Mouse (Mus musculus): ENCODE data around the gene Coq10a. TPM values are rescaled to one million over a fixed set of nuclear protein-coding genes. Genes with fewer than 3 reads are reported as not detected.

The Coq10a gene
- polyA plus RNA-seq, 1 experiment from 2014 or later: 23.8 TPM

GRCm38 (mm10) chr10:128344568-128345275, 24.1 kb downstream of the Coq10a start:
- 77% methylated on average over 7 of the region's 7 CpGs for WGBS
- Histone ChIP-seq H3K36me3 (ENCODE audit: control insufficient read depth, insufficient read depth, low read length) (no peaks in the 10 kb centered on the region), H3K9ac (ENCODE audit: low read depth, low read length) (no peak overlapping the region), H3K27me3 (ENCODE audit: control insufficient read depth, insufficient read depth, low read length) (no peaks in the 10 kb centered on the region), H3K27ac (ENCODE audit: low read depth, low read length) (no peak overlapping the region), H3K4me1 (replicated peaks; ENCODE audit: control insufficient read depth, insufficient read depth, low read length) (no peaks in the 10 kb centered on the region), H3K4me3 (ENCODE audit: low read depth, low read length) (no peak overlapping the region), H3K9me3 (ENCODE audit: control insufficient read depth, low read length) (no peaks in the 10 kb centered on the region), H3K4me2 (replicated peaks; ENCODE audit: low read depth, low read length) (no peak overlapping the region)
- ATAC-seq (ENCODE audit: low FRiP score) (no peak), DNase-seq (ENCODE audit: low spot score) (no peak)

GRCm38 (mm10) chr10:128343436-128343835, 25.4 kb downstream of the Coq10a start:
- no peak for DNase-seq (ENCODE audit: low spot score)
- WGBS: 86% methylated on average over 1 of the region's 1 CpGs
- Histone ChIP-seq H3K9ac (ENCODE audit: low read depth, low read length) (no peak overlapping the region), H3K36me3 (ENCODE audit: control insufficient read depth, insufficient read depth, low read length) (no peaks in the 10 kb centered on the region), H3K4me2 (replicated peaks; ENCODE audit: low read depth, low read length) (no peak overlapping the region), H3K4me1 (replicated peaks; ENCODE audit: control insufficient read depth, insufficient read depth, low read length) (0 out of 2 replicates have a peak, but pooled peaks cover 2% of the 10 kb centered on the region), H3K27me3 (ENCODE audit: control insufficient read depth, insufficient read depth, low read length) (no peaks in the 10 kb centered on the region), H3K27ac (ENCODE audit: low read depth, low read length) (no peak overlapping the region), H3K4me3 (ENCODE audit: low read depth, low read length) (no peak overlapping the region), H3K9me3 (ENCODE audit: control insufficient read depth, low read length) (no peaks in the 10 kb centered on the region)
- ATAC-seq (ENCODE audit: low FRiP score): no peak

GRCm38 (mm10) chr10:128340257-128340656, 28.5 kb downstream of the Coq10a start:
- 82% methylated on average over 2 of the region's 2 CpGs for WGBS
- ATAC-seq (ENCODE audit: low FRiP score): no peak
- DNase-seq (ENCODE audit: low spot score): no peak
- H3K36me3 ChIP-seq (ENCODE audit: control insufficient read depth, insufficient read depth, low read length): no peaks in the 10 kb centered on the region
- H3K9ac ChIP-seq (ENCODE audit: low read depth, low read length): no peak overlapping the region
- H3K9me3 ChIP-seq (ENCODE audit: control insufficient read depth, low read length): no peaks in the 10 kb centered on the region
- H3K27ac ChIP-seq (ENCODE audit: low read depth, low read length): no peak overlapping the region
- no peak overlapping the region for H3K4me2 ChIP-seq (replicated peaks; ENCODE audit: low read depth, low read length)
- H3K27me3 ChIP-seq (ENCODE audit: control insufficient read depth, insufficient read depth, low read length): no peaks in the 10 kb centered on the region
- H3K4me1 ChIP-seq (replicated peaks; ENCODE audit: control insufficient read depth, insufficient read depth, low read length): 0 out of 2 replicates have a peak, but pooled peaks cover 2% of the 10 kb centered on the region
- no peak overlapping the region for H3K4me3 ChIP-seq (ENCODE audit: low read depth, low read length)

GRCm38 (mm10) chr10:128338948-128339347, 29.8 kb downstream of the Coq10a start:
- 0 out of 2 replicates have a peak, but pooled peaks cover 2% of the 10 kb centered on the region for H3K4me1 ChIP-seq (replicated peaks; ENCODE audit: control insufficient read depth, insufficient read depth, low read length)
- no peaks in the 10 kb centered on the region for H3K36me3 ChIP-seq (ENCODE audit: control insufficient read depth, insufficient read depth, low read length)
- DNase-seq (ENCODE audit: low spot score) (no peak), ATAC-seq (ENCODE audit: low FRiP score) (no peak)
- H3K4me3 ChIP-seq (ENCODE audit: low read depth, low read length): peak overlapping the region; percentile 98
- 82% methylated on average over 2 of the region's 2 CpGs for WGBS
- no peak overlapping the region; the same call in 1 of the 2 replicates for H3K9ac ChIP-seq (ENCODE audit: low read depth, low read length)
- no peaks in the 10 kb centered on the region for H3K27me3 ChIP-seq (ENCODE audit: control insufficient read depth, insufficient read depth, low read length)
- H3K27ac ChIP-seq (ENCODE audit: low read depth, low read length): no peak overlapping the region
- no peaks in the 10 kb centered on the region for H3K9me3 ChIP-seq (ENCODE audit: control insufficient read depth, low read length)
- H3K4me2 ChIP-seq (replicated peaks; ENCODE audit: low read depth, low read length): peak overlapping the region; percentile 83; the same call in 1 of the 2 replicates

GRCm38 (mm10) chr10:128338415-128338814, 30.4 kb downstream of the Coq10a start:
- H3K27ac ChIP-seq (ENCODE audit: low read depth, low read length): peak overlapping the region; percentile 86; the same call in 1 of the 2 replicates
- H3K9me3 ChIP-seq (ENCODE audit: control insufficient read depth, low read length): no peaks in the 10 kb centered on the region
- H3K36me3 ChIP-seq (ENCODE audit: control insufficient read depth, insufficient read depth, low read length): no peaks in the 10 kb centered on the region
- peak overlapping the region; percentile 83 for H3K4me2 ChIP-seq (replicated peaks; ENCODE audit: low read depth, low read length)
- H3K9ac ChIP-seq (ENCODE audit: low read depth, low read length): peak overlapping the region; percentile 92
- DNase-seq (ENCODE audit: low spot score) (no peak), ATAC-seq (ENCODE audit: low FRiP score) (no peak)
- no peaks in the 10 kb centered on the region for H3K27me3 ChIP-seq (ENCODE audit: control insufficient read depth, insufficient read depth, low read length)
- 24% methylated on average over 5 of the region's 5 CpGs for WGBS
- peak overlapping the region; percentile 98 for H3K4me3 ChIP-seq (ENCODE audit: low read depth, low read length)
- 0 out of 2 replicates have a peak, but pooled peaks cover 2% of the 10 kb centered on the region for H3K4me1 ChIP-seq (replicated peaks; ENCODE audit: control insufficient read depth, insufficient read depth, low read length)

GRCm38 (mm10) chr10:128337306-128338181, 31.3 kb downstream of the Coq10a start, which contains the start of gene Cs:
Gene Cs (plus strand): TSS chr10:128337734.
- DNase-seq (ENCODE audit: low spot score) (peak; percentile 96), ATAC-seq (ENCODE audit: low FRiP score) (peak; percentile 99)
- H3K27ac ChIP-seq (ENCODE audit: low read depth, low read length): peak within 1 kb of the TSS; percentile 86
- no peaks in the 10 kb centered on the region for H3K36me3 ChIP-seq (ENCODE audit: control insufficient read depth, insufficient read depth, low read length)
- no peaks in the 10 kb centered on the region for H3K27me3 ChIP-seq (ENCODE audit: control insufficient read depth, insufficient read depth, low read length)
- H3K4me2 ChIP-seq (replicated peaks; ENCODE audit: low read depth, low read length): peak within 1 kb of the TSS; percentile 83
- peak within 1 kb of the TSS; percentile 98 for H3K4me3 ChIP-seq (ENCODE audit: low read depth, low read length)
- H3K9me3 ChIP-seq (ENCODE audit: control insufficient read depth, low read length): no peaks in the 10 kb centered on the region
- 0 out of 2 replicates have a peak, but pooled peaks cover 2% of the 10 kb centered on the region for H3K4me1 ChIP-seq (replicated peaks; ENCODE audit: control insufficient read depth, insufficient read depth, low read length)
- H3K9ac ChIP-seq (ENCODE audit: low read depth, low read length): peak within 1 kb of the TSS; percentile 92
- 2% methylated on average over 61 of the region's 61 CpGs for WGBS

GRCm38 (mm10) chr10:128336597-128336996, 32.2 kb downstream of the Coq10a start:
- H3K4me1 ChIP-seq (replicated peaks; ENCODE audit: control insufficient read depth, insufficient read depth, low read length): 0 out of 2 replicates have a peak, but pooled peaks cover 2% of the 10 kb centered on the region
- no peak for ATAC-seq (ENCODE audit: low FRiP score)
- no peaks in the 10 kb centered on the region for H3K36me3 ChIP-seq (ENCODE audit: control insufficient read depth, insufficient read depth, low read length)
- DNase-seq (ENCODE audit: low spot score): no peak
- H3K27me3 ChIP-seq (ENCODE audit: control insufficient read depth, insufficient read depth, low read length): no peaks in the 10 kb centered on the region
- no peak overlapping the region for H3K27ac ChIP-seq (ENCODE audit: low read depth, low read length)
- no peak overlapping the region for H3K9ac ChIP-seq (ENCODE audit: low read depth, low read length)
- no peaks in the 10 kb centered on the region for H3K9me3 ChIP-seq (ENCODE audit: control insufficient read depth, low read length)
- no peak overlapping the region for H3K4me2 ChIP-seq (replicated peaks; ENCODE audit: low read depth, low read length)
- WGBS: 89% methylated on average over 3 of the region's 3 CpGs
- H3K4me3 ChIP-seq (ENCODE audit: low read depth, low read length): no peak overlapping the region

GRCm38 (mm10) chr10:128336195-128336594, 32.6 kb downstream of the Coq10a start:
- 92% methylated on average over 3 of the region's 3 CpGs for WGBS
- Histone ChIP-seq H3K9ac (ENCODE audit: low read depth, low read length) (no peak overlapping the region), H3K27me3 (ENCODE audit: control insufficient read depth, insufficient read depth, low read length) (no peaks in the 10 kb centered on the region), H3K4me2 (replicated peaks; ENCODE audit: low read depth, low read length) (no peak overlapping the region), H3K27ac (ENCODE audit: low read depth, low read length) (no peak overlapping the region), H3K4me3 (ENCODE audit: low read depth, low read length) (no peak overlapping the region), H3K36me3 (ENCODE audit: control insufficient read depth, insufficient read depth, low read length) (no peaks in the 10 kb centered on the region), H3K4me1 (replicated peaks; ENCODE audit: control insufficient read depth, insufficient read depth, low read length) (0 out of 2 replicates have a peak, but pooled peaks cover 2% of the 10 kb centered on the region), H3K9me3 (ENCODE audit: control insufficient read depth, low read length) (no peaks in the 10 kb centered on the region)
- ATAC-seq (ENCODE audit: low FRiP score) (no peak), DNase-seq (ENCODE audit: low spot score) (no peak)

All from hindbrain, embryonic 11.5 days (tissue).